Mouse (Mus musculus) liver, postnatal 0 days (tissue): ENCODE data around the gene Nfya.

ENCODE experiments used
- CTCF ChIP-seq: sonication (generic); IDR thresholded peaks from 2 replicates; pipeline ENCODE4 v1.5.1; 2016; ENCODE audit warnings: antibody characterized with exemption, low read depth
- EP300 ChIP-seq: IDR thresholded peaks from 2 replicates; pipeline ENCODE4 v1.6.1; 2016; ENCODE audit warnings: antibody characterized with exemption, low read depth, mild to moderate bottlenecking

DNA sequence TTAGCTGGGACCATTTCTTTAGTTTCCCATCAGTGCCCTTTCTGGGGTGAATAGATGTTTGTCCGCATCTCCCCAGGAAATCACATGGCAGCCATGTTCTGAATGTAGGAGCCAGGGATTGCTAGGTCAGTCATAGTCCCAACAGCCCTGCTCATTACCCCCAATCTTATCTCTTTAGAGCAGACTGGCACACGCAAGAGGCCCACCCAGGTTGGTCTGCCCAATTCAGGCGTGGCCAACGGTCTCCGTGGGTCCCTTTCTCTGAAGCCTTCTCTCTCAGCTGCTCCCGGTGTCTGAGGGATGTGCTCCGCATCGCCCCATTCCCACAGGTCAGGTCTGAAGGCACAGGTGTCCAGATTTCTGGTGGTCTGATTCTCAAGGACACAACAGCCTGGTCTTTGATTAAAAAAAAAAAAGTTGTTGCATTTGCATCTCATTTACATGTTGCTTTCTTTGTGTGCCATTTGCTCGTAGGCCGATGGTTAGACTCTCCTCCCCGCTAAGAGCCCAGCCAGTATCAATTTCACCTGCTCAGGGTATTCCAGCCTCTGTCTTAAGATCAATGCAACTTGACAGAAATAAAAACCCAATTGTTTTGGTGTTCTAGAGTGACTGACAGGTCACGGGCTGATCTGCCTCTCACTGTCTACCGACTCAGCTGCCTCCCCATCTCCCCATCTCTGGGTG is 41.1 kb upstream of the Nfya start:
- TF ChIP-seq CTCF (no peak), EP300 (peak; percentile 93)
